Mouse (Mus musculus) c-Kit-positive CD71-positive TER-119-positive erythroid progenitor cells, embryonic 14.5 days (primary cell): Measurements from ENCODE around the gene Dcp1a.

Experiments
- DNase-seq: peaks from one replicate; pipeline ENCODE4 v3.0.0-alpha.2; 2013; ENCODE audit warnings: low spot score

Dcp1a gene

GRCm38 (mm10) chr14:30479361-30479948, at the start of gene Dcp1a:
Gene Dcp1a, plus strand, starts transcription at chr14:30479535.
- peak; percentile 94 for DNase-seq

- DNase-seq: no peak
Measured at GRCm38 (mm10) chr14:30429606-30430005, 49.7 kb upstream of the Dcp1a start.

GRCm38 (mm10) chr14:30430026-30430425, 49.3 kb upstream of the Dcp1a start:
- DNase-seq: no peak

- no peak for DNase-seq
Measured at GRCm38 (mm10) chr14:30430446-30430845, 48.9 kb upstream of the Dcp1a start.

- no peak for DNase-seq
Measured at GRCm38 (mm10) chr14:30435316-30435715, 44.0 kb upstream of the Dcp1a start.

- DNase-seq: no peak
Measured at GRCm38 (mm10) chr14:30439915-30440314, 39.4 kb upstream of the Dcp1a start.

- no peak for DNase-seq
Measured at GRCm38 (mm10) chr14:30455801-30456595, 23.3 kb upstream of the Dcp1a start.

GRCm38 (mm10) chr14:30457436-30457835, 21.9 kb upstream of the Dcp1a start:
- DNase-seq: no peak

GRCm38 (mm10) chr14:30457897-30458296, 21.4 kb upstream of the Dcp1a start:
- DNase-seq: no peak

- DNase-seq: no peak
Measured at GRCm38 (mm10) chr14:30458820-30459219, 20.5 kb upstream of the Dcp1a start.

- DNase-seq: peak; percentile 66
Measured at GRCm38 (mm10) chr14:30459891-30460523, 19.3 kb upstream of the Dcp1a start.

GRCm38 (mm10) chr14:30463312-30463711, 16.0 kb upstream of the Dcp1a start:
- no peak for DNase-seq

GRCm38 (mm10) chr14:30473605-30474004, 5.7 kb upstream of the Dcp1a start:
- DNase-seq: no peak

GRCm38 (mm10) chr14:30474416-30474815, 4.9 kb upstream of the Dcp1a start:
- no peak for DNase-seq

- no peak for DNase-seq
Measured at GRCm38 (mm10) chr14:30491342-30491741, 12.0 kb downstream of the Dcp1a start, which contains the start of gene Cacna1d. Gene Cacna1d, minus strand, starts transcription at chr14:30491455.

GRCm38 (mm10) chr14:30493276-30493675, 13.9 kb downstream of the Dcp1a start:
- DNase-seq: no peak

- DNase-seq: no peak
Measured at GRCm38 (mm10) chr14:30494998-30495397, 15.7 kb downstream of the Dcp1a start.

- DNase-seq: no peak
Measured at GRCm38 (mm10) chr14:30498202-30498601, 18.9 kb downstream of the Dcp1a start.

GRCm38 (mm10) chr14:30504990-30505389, 25.7 kb downstream of the Dcp1a start:
- no peak for DNase-seq

GRCm38 (mm10) chr14:30510214-30510763, 31.0 kb downstream of the Dcp1a start:
- DNase-seq: no peak

- DNase-seq: peak; percentile 29
Measured at GRCm38 (mm10) chr14:30512896-30513295, 33.6 kb downstream of the Dcp1a start.

GRCm38 (mm10) chr14:30515931-30516723, 36.8 kb downstream of the Dcp1a start:
- DNase-seq: peak; percentile 34
